Mouse (Mus musculus): Measurements from ENCODE around the gene a. TPM values are rescaled to one million over a fixed set of nuclear protein-coding genes. Genes with fewer than 3 reads are reported as not detected.
A peak's percentile ranks its signal among the peaks of the same experiment; 100 is the strongest.

a gene
- polyA plus RNA-seq, 1 experiment from 2014 or later: 0.32 TPM

DNA sequence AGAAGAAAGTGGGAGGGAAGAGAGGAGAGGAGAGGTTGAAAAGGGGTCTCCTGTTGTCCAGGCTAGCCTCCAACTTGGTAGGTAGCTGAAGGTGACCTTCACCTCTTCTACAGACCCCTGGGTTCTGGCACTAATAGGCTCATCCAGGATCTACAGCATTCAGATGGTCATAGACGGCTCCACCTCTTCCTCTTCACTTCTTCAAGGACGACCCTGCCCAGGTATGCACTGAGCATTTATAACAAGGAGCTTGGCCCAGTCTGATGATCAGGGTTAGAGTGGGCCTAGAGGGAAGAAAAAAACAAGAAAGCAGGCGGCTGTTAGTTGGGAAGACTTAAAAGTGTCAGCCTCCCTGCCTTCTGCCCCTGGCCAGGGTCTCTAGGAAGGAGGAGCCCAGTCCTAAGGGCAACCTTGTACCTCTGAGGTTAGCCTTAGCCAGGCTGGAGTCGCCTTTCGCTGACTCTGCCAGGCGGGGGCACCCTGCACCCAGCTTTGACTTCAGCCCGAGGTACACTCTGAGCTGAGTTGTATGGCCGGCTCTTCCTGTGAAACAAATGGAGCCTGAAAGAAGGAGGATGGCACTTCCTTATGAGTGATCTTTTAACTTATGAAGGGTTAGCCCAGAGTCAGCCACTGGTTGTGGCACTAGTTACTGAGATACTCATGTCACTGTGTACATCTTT, 291.1 kb downstream of the a start:
- Histone ChIP-seq H3K4me2 (no peak overlapping the region), H3K27ac (replicated peaks) (no peak overlapping the region), H3K4me3 (no peak overlapping the region), H3K4me1 (no peaks in the 10 kb centered on the region), H3K27me3 (replicated peaks) (no peaks in the 10 kb centered on the region), H3K9me3 (no peaks in the 10 kb centered on the region), H3K9ac (no peak overlapping the region), H3K36me3 (no peaks in the 10 kb centered on the region)
- 16% methylated on average over 8 of the region's 8 CpGs for WGBS
- peak; percentile 37 for ATAC-seq (ENCODE audit: extremely low read depth, insufficient number of reproducible peaks, low FRiP score, low TSS enrichment)

DNA sequence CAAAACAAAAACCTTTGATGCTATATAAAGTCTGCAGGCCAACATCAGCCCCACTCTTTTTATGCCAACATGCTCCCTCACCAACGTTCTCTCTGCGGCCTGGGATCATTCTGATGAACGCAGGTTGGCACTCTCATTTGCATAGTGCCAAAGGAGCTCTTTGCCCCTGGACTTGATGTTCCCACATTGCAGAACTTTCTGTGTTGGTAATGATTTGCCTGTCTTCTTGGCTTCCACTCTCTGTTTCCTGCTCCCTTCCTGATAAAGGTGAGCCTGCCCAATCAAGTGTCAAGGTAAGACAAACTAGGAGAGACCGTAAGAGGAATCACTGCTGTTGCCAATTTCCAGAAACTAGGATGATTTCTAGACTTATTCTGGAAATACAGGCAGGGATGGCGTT, 293.3 kb downstream of the a start:
- no peak overlapping the region for H3K9ac ChIP-seq
- peaks cover 6% of the 10 kb centered on the region; the same call in 1 of the 2 replicates for H3K27me3 ChIP-seq (replicated peaks)
- ATAC-seq (ENCODE audit: extremely low read depth, insufficient number of reproducible peaks, low FRiP score, low TSS enrichment): no peak
- H3K4me3 ChIP-seq: no peak overlapping the region
- 73% methylated on average over 5 of the region's 5 CpGs for WGBS
- H3K36me3 ChIP-seq: no peaks in the 10 kb centered on the region
- H3K4me2 ChIP-seq: no peak overlapping the region
- H3K9me3 ChIP-seq: no peaks in the 10 kb centered on the region
- H3K4me1 ChIP-seq: no peaks in the 10 kb centered on the region
- no peak overlapping the region for H3K27ac ChIP-seq (replicated peaks)

DNA sequence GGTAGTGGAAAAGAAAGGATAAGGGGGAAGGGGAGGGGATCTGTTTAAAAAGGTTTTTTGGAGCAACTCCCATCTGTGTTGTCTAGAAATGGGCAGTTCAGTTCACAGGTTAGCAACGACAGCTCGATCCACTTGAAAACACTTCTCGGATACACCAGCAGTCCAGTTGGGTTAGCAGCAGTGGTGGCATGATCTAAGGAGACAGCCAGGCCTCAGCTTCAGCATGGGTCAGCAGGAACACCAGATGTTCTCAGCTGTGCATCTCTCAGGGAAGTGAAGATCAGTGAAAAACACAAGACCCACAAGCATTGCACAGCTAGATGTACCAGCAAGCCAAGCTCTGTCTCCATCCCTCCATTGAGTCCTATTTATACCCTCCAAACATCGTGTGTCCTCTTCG, 295.1 kb downstream of the a start:
- Histone ChIP-seq H3K27ac (replicated peaks) (no peak overlapping the region), H3K4me2 (no peak overlapping the region), H3K4me1 (peaks cover 7% of the 10 kb centered on the region), H3K36me3 (no peaks in the 10 kb centered on the region), H3K27me3 (replicated peaks) (peaks cover 6% of the 10 kb centered on the region; the same call in 1 of the 2 replicates), H3K9me3 (no peaks in the 10 kb centered on the region), H3K9ac (no peak overlapping the region), H3K4me3 (no peak overlapping the region)
- ATAC-seq (ENCODE audit: extremely low read depth, insufficient number of reproducible peaks, low FRiP score, low TSS enrichment): no peak
- 79% methylated on average over 5 of the region's 5 CpGs for WGBS

DNA sequence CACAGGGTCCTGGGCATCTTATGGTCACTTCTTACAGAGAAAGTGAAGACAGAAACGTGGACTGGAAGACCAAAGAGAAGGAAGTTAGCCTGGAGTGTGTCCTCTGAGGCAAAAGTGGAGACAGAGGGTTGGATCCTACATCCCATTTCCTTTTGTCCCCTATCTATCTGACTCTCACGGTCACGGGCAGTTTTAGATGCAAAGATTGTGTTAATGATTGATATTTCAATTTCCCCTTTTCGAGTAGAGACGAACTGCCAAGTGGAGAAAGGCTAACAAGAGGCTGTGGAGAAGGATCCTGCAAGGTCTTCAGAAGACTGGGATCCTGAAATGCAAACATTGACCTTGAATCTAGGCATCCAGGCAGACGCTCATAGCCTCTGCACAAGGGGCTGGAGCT, 297.1 kb downstream of the a start:
- Histone ChIP-seq H3K4me2 (no peak overlapping the region), H3K27me3 (replicated peaks) (peaks cover 6% of the 10 kb centered on the region; the same call in 1 of the 2 replicates), H3K27ac (replicated peaks) (no peak overlapping the region), H3K4me1 (peaks cover 12% of the 10 kb centered on the region), H3K4me3 (no peak overlapping the region), H3K36me3 (no peaks in the 10 kb centered on the region), H3K9me3 (no peaks in the 10 kb centered on the region), H3K9ac (no peak overlapping the region)
- ATAC-seq (ENCODE audit: extremely low read depth, insufficient number of reproducible peaks, low FRiP score, low TSS enrichment): no peak
- 70% methylated on average over 6 of the region's 6 CpGs for WGBS

DNA sequence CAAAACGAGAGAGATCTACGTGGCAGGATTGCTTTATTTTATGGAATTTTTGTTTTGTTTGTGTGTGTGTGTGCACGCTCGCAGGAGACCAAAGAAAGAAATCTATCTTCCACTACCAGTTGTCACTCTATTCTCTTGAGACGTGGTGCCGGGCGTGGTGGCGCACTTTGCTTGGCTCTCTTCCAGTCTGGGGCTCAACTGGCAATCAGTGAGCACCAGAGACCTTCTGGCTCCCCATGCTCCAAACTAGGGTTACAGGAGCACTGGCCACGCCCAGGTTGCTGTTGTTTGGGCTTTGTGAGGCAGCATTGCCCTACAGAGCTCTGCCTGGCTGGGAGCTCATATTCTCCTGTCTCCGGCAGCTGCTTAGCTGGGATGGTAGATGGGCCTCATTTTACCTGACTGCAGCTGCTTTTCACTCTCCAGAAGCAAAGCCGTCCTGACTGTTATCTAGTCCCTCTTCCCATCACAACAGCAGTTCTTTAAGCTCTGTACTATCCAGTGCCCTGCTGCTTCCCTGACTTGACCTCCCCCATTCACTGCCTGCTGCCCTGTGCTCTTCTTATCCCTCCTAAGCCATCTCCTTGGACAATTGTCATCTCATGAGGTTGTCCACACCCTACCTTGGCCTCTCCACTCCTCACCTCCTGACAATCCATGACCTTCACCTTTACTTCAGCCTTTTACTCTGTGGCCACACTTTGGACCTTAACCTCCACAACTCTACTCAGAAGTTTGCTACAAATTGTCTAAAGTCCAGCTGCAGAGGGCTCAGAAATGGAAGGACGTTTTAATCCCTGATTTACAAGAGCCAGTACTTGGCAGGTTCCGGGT, 299.9 kb downstream of the a start:
- Histone ChIP-seq H3K36me3 (no peaks in the 10 kb centered on the region), H3K27me3 (replicated peaks) (peaks cover 6% of the 10 kb centered on the region; the same call in 1 of the 2 replicates), H3K27ac (replicated peaks) (no peak overlapping the region), H3K4me3 (no peak overlapping the region), H3K9ac (no peak overlapping the region), H3K4me2 (no peak overlapping the region), H3K4me1 (peaks cover 12% of the 10 kb centered on the region), H3K9me3 (no peaks in the 10 kb centered on the region)
- ATAC-seq (ENCODE audit: extremely low read depth, insufficient number of reproducible peaks, low FRiP score, low TSS enrichment): no peak
- WGBS: 56% methylated on average over 13 of the region's 13 CpGs

DNA sequence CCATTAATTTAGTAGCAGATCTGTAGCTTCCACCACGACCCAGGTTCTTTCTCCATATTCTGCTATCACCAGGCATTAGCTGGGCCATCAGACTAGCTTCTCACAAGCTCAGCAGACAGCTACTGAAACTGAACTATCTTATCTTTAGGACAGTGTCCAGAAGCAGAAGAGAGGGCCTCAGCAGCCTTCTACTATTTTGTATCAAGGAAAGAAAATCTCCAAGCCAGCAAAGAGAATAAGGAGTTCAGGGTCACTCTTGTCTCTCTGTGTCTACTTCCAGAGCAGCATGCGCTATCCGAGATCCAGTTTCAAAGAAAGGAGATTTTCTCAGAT, 300.5 kb downstream of the a start:
- peaks cover 12% of the 10 kb centered on the region for H3K4me1 ChIP-seq
- H3K4me3 ChIP-seq: no peak overlapping the region
- ATAC-seq (ENCODE audit: extremely low read depth, insufficient number of reproducible peaks, low FRiP score, low TSS enrichment): no peak
- H3K9ac ChIP-seq: no peak overlapping the region; the same call in 1 of the 2 replicates
- no peaks in the 10 kb centered on the region for H3K9me3 ChIP-seq
- no peak overlapping the region for H3K4me2 ChIP-seq
- no peaks in the 10 kb centered on the region for H3K36me3 ChIP-seq
- H3K27me3 ChIP-seq (replicated peaks): peaks cover 6% of the 10 kb centered on the region; the same call in 1 of the 2 replicates
- 55% methylated on average over 3 of the region's 3 CpGs for WGBS
- no peak overlapping the region for H3K27ac ChIP-seq (replicated peaks)

DNA sequence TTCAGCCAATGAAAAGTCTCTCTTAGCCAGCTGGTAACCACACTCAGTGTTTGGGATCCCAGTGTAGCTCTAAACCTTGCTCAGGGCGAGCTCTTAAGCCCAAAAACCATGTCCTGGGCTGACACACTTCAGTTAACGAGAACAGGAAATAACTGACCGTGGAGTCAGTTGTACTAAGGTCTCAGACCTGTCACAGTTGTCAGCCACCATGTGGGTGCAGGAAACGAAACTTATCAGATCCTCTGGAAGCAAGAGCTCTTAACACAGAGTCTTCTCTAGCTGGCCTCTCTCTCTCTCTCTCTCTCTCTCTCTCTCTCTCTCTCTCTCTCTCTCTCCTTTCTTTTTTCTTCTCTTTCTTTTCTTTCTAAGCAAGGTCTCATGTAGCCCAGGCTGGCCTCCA, 302.2 kb downstream of the a start:
- Histone ChIP-seq H3K9me3 (no peaks in the 10 kb centered on the region), H3K4me3 (no peak overlapping the region), H3K4me1 (peaks cover 12% of the 10 kb centered on the region), H3K9ac (no peak overlapping the region), H3K27ac (replicated peaks) (no peak overlapping the region), H3K27me3 (replicated peaks) (no peaks in the 10 kb centered on the region), H3K4me2 (no peak overlapping the region), H3K36me3 (no peaks in the 10 kb centered on the region)
- 21% methylated on average over 4 of the region's 4 CpGs for WGBS
- no peak for ATAC-seq (ENCODE audit: extremely low read depth, insufficient number of reproducible peaks, low FRiP score, low TSS enrichment)

DNA sequence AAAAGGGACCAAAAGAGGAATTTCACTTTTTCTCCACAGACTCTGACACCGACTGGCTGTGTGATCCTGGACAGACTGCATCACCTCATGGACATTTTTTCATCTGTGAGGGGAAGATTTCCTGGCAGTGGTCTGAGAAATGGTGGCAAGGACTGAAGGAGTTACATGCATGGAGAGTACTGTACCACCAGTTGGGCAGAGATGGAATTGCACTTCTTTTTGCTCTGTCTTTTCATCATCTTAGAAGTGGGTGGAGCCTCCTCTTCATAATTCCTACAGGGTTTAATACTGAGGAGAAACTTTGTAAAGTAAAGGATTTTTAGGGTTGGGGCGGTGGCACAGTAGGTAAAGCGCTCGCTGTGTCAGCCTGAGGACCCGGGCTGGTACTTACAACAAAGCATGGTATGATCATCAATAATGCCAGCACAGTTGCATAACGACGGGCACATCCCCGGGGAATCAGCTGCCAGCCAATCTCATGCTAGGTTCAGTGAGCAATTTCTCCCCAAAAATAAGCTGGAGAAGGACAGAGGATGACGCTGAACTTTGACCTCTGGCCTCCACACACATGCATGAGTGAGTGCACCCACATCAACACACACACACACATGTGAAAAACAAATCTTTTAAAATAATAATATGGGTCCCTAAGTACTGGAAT, 307.6 kb downstream of the a start:
- ATAC-seq (ENCODE audit: extremely low read depth, insufficient number of reproducible peaks, low FRiP score, low TSS enrichment): no peak
- 88% methylated on average over 9 of the region's 9 CpGs for WGBS

DNA sequence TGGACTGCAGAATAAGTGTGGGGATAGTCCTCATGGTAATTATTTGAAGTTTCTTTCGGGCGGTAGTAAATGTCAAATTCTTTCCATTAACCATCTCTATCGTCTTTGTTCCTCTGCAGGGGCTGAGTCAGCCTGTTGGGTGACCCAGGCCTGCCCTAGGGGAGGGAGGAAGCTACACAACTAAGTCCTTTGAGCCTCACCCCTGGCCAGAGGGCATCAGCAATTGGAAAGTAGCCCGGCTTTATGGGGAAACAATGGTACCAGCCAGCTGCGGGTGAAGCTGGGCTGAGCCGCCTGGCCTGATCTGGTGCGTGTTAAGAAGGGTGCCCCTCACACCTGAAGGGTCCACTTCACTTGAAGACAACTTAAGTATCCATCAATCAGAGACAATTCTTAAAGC, 308.2 kb downstream of the a start:
- Histone ChIP-seq H3K9ac (no peak overlapping the region), H3K4me3 (no peak overlapping the region), H3K36me3 (no peaks in the 10 kb centered on the region), H3K4me1 (peaks cover 16% of the 10 kb centered on the region), H3K4me2 (no peak overlapping the region), H3K9me3 (no peaks in the 10 kb centered on the region), H3K27ac (replicated peaks) (0 out of 2 replicates have a peak overlapping the region, but pooled peaks have one; percentile 1), H3K27me3 (replicated peaks) (no peaks in the 10 kb centered on the region)
- ATAC-seq (ENCODE audit: extremely low read depth, insufficient number of reproducible peaks, low FRiP score, low TSS enrichment): no peak
- WGBS: 45% methylated on average over 7 of the region's 7 CpGs

More for the DNA sequence above, 307.6 kb downstream of the a start:
- Histone ChIP-seq H3K9me3 (no peaks in the 10 kb centered on the region), H3K4me2 (no peak overlapping the region), H3K27me3 (replicated peaks) (no peaks in the 10 kb centered on the region), H3K4me1 (peaks cover 16% of the 10 kb centered on the region), H3K27ac (replicated peaks) (no peak overlapping the region), H3K9ac (no peak overlapping the region), H3K4me3 (no peak overlapping the region), H3K36me3 (no peaks in the 10 kb centered on the region)

DNA sequence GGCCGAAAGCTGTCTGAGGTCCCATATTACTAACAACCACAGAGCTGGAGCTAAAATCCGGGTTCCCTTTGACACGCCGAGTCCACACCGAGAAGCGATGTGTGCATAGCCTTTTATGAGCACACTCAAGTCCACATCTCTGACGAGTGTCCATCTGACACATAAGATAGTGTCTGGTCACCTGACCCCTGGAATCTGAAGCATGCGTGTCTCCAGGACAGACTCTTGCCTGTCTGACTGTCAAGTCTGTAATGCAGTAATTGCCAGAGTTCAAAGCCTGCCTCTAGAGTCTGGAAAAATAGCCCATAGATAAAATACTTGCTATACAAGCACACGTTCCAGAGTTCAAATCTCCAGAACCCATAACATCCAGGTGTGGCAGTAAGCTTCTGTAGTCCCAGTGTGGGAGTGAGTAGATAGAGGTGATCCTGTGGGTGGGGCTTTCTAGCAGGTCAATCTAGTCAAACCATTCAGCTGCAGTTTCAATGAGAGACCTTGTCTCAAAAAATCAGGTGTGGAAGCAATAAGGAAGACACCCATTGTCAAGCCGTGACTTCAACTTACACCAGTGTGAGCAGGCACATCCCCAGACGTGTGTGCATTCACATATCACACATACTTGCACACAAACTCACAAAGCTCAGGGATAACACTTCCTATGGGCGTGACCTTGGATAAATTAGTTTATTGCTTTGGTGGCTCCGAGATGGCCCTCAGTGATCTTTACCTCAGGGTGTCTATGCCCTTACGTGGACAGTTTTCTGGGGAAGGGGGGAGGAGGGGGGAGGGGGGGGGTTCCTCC, 309.0 kb downstream of the a start:
- H3K4me1 ChIP-seq: peaks cover 16% of the 10 kb centered on the region
- H3K4me3 ChIP-seq: no peak overlapping the region
- H3K36me3 ChIP-seq: no peaks in the 10 kb centered on the region
- H3K4me2 ChIP-seq: no peak overlapping the region
- H3K27ac ChIP-seq (replicated peaks): 0 out of 2 replicates have a peak overlapping the region, but pooled peaks have one; percentile 1
- no peaks in the 10 kb centered on the region for H3K9me3 ChIP-seq
- 56% methylated on average over 14 of the region's 14 CpGs for WGBS
- no peak overlapping the region for H3K9ac ChIP-seq
- no peak for ATAC-seq (ENCODE audit: extremely low read depth, insufficient number of reproducible peaks, low FRiP score, low TSS enrichment)
- no peaks in the 10 kb centered on the region for H3K27me3 ChIP-seq (replicated peaks)

Data from heart, embryonic 13.5 days (tissue).